In genomic region chr13:44416986-44417385, GRCm38 (mm10) we compare ENCODE assay signal across 9 mouse cellular contexts.
A peak's percentile ranks its signal among the peaks of the same experiment; 100 is the strongest.
DNase-seq lines count a peak whose midpoint lies in the region; ATAC-seq and TF ChIP-seq lines count a peak whose summit lies in the region.
"Had no signal": no experiment of that assay in that cellular context is flagged by ENCODE, and none has a peak within 500 bp of the region (broad histone marks: within the 10 kb centered on the region; RNA-seq: fewer than 3 reads in every experiment).

No protein-coding gene starts in this region.

- DNase-seq in layer of hippocampus, adult 2 months (ENCODE audit: low spot score in 2 of 2): no peak
- no peak for DNase-seq in right cerebral cortex, postnatal 14 days
- DNase-seq in thymus, postnatal 0 days (ENCODE audit: low spot score): no peak
- DNase-seq: adrenal gland, adult 8-10 months had no signal

- no peak for TF ChIP-seq CTCF in layer of hippocampus, adult 2 months (conservative IDR thresholded peaks at IDR 0.05)

- no peak overlapping the region for H3K27ac ChIP-seq in hindbrain, embryonic 15.5 days (replicated peaks)
- H3K27ac ChIP-seq in hindbrain, embryonic 13.5 days: no peak overlapping the region
- peak overlapping the region; percentile 51; the same call in 1 of the 2 replicates for H3K27ac ChIP-seq in brown adipose tissue, adult 24 weeks (replicated peaks; ENCODE audit: low read depth, low read length)
- H3K27ac ChIP-seq in forebrain, embryonic 13.5 days: no peak overlapping the region
- H3K27ac ChIP-seq in liver, embryonic 12.5 days: no peak overlapping the region
- no peak overlapping the region for H3K27ac ChIP-seq in layer of hippocampus, adult 2 months

- WGBS in hindbrain, embryonic 15.5 days: 12% methylated on average over 8 of the region's 8 CpGs
- 8% methylated on average over 8 of the region's 8 CpGs for WGBS in hindbrain, embryonic 13.5 days
- WGBS in forebrain, embryonic 13.5 days: under 1% methylated on average over 8 of the region's 8 CpGs
- whole genome bisulfite sequencing in liver, embryonic 12.5 days (ENCODE audit: insufficient replicate concordance): 18% methylated on average over 8 of the region's 8 CpGs

- H3K4me1 ChIP-seq in hindbrain, embryonic 15.5 days (replicated peaks): peaks cover 15% of the 10 kb centered on the region
- H3K4me1 ChIP-seq in hindbrain, embryonic 13.5 days (replicated peaks): peaks cover 16% of the 10 kb centered on the region
- peaks cover 21% of the 10 kb centered on the region for H3K4me1 ChIP-seq in brown adipose tissue, adult 24 weeks (ENCODE audit: control insufficient read depth, insufficient read depth, insufficient read length, low read length)
- peaks cover 23% of the 10 kb centered on the region for H3K4me1 ChIP-seq in forebrain, embryonic 13.5 days
- peaks cover 25% of the 10 kb centered on the region for H3K4me1 ChIP-seq in liver, embryonic 12.5 days

- H3K27me3 ChIP-seq in hindbrain, embryonic 15.5 days: no peaks in the 10 kb centered on the region; the same call in 1 of the 2 replicates
- H3K27me3 ChIP-seq in hindbrain, embryonic 13.5 days: 0 out of 2 replicates have a peak, but pooled peaks cover 3% of the 10 kb centered on the region
- no peaks in the 10 kb centered on the region for H3K27me3 ChIP-seq in forebrain, embryonic 13.5 days
- no peaks in the 10 kb centered on the region for H3K27me3 ChIP-seq in liver, embryonic 12.5 days (replicated peaks)

- H3K9me3 ChIP-seq in hindbrain, embryonic 15.5 days: no peaks in the 10 kb centered on the region
- H3K9me3 ChIP-seq in hindbrain, embryonic 13.5 days: no peaks in the 10 kb centered on the region
- no peaks in the 10 kb centered on the region for H3K9me3 ChIP-seq in forebrain, embryonic 13.5 days (replicated peaks)
- no peaks in the 10 kb centered on the region for H3K9me3 ChIP-seq in liver, embryonic 12.5 days (replicated peaks)

- ATAC-seq in hindbrain, embryonic 15.5 days (ENCODE audit: low FRiP score, low read depth): no peak
- no peak for ATAC-seq in hindbrain, embryonic 13.5 days (ENCODE audit: low FRiP score)
- ATAC-seq in forebrain, embryonic 13.5 days: no peak
- ATAC-seq in liver, embryonic 12.5 days: no peak

- no peak overlapping the region for H3K9ac ChIP-seq in hindbrain, embryonic 15.5 days
- H3K9ac ChIP-seq in hindbrain, embryonic 13.5 days: no peak overlapping the region
- peak overlapping the region; percentile 34; the same call in 1 of the 2 replicates for H3K9ac ChIP-seq in forebrain, embryonic 13.5 days
- no peak overlapping the region for H3K9ac ChIP-seq in liver, embryonic 12.5 days

- H3K36me3 ChIP-seq in hindbrain, embryonic 15.5 days: no peaks in the 10 kb centered on the region
- no peaks in the 10 kb centered on the region for H3K36me3 ChIP-seq in hindbrain, embryonic 13.5 days
- no peaks in the 10 kb centered on the region for H3K36me3 ChIP-seq in forebrain, embryonic 13.5 days (ENCODE audit: poor library complexity, severe bottlenecking)
- H3K36me3 ChIP-seq in liver, embryonic 12.5 days: no peaks in the 10 kb centered on the region

- no peak overlapping the region for H3K4me3 ChIP-seq in hindbrain, embryonic 15.5 days
- no peak overlapping the region for H3K4me3 ChIP-seq in hindbrain, embryonic 13.5 days
- no peak overlapping the region for H3K4me3 ChIP-seq in brown adipose tissue, adult 24 weeks (ENCODE audit: insufficient read depth, low read depth, low read length)
- no peak overlapping the region for H3K4me3 ChIP-seq in forebrain, embryonic 13.5 days
- H3K4me3 ChIP-seq in liver, embryonic 12.5 days: no peak overlapping the region
- no peak overlapping the region for H3K4me3 ChIP-seq in layer of hippocampus, adult 2 months

- peak overlapping the region; percentile 29; the same call in 1 of the 2 replicates for H3K4me2 ChIP-seq in hindbrain, embryonic 15.5 days
- no peak overlapping the region for H3K4me2 ChIP-seq in hindbrain, embryonic 13.5 days
- H3K4me2 ChIP-seq in forebrain, embryonic 13.5 days: peak overlapping the region; percentile 39
- peak overlapping the region; percentile 25; the same call in 1 of the 2 replicates for H3K4me2 ChIP-seq in liver, embryonic 12.5 days
